Mouse (Mus musculus) neutrophil, adult 5-6 weeks (primary cell): ENCODE data around the gene Marcksl1. TPM values are rescaled to one million over a fixed set of nuclear protein-coding genes. Genes with fewer than 3 reads are reported as not detected.
A peak's percentile ranks its signal among the peaks of the same experiment; 100 is the strongest.
"Not testable (repeated sequence)": the region's sequence is repeated elsewhere in the genome, so short reads cannot be mapped to it uniquely, and the experiment has no call there.

Experiments used
- ATAC-seq: fragments of 151-379, 151-347 bp; 2 replicates; pipeline ENCODE4 v1.8.0; 2017; ENCODE audit warnings: mild to moderate bottlenecking, moderate TSS enrichment; ENCODE audit not compliant: insufficient number of reproducible peaks, poor library complexity, low FRiP score, severe bottlenecking; ENCODE audit errors: extremely low read depth
- total RNA-seq: library from RNA; stranded (forward); fragments of 200-1000 nt; gene quantifications from 2 replicates; pipeline ENCODE4 v1.2.3, GENCODE M21; 2017

Gene Marcksl1
- total RNA-seq, 1 experiment from 2014 or later: 97.5 TPM

GRCm38 (mm10) chr4:129554512-129554911 is 41.1 kb downstream of the Marcksl1 start:
- ATAC-seq: not testable (repeated sequence)

- peak; percentile 54; the same call in 1 of the 2 replicates for ATAC-seq
These were observed 42.1 kb downstream of the Marcksl1 start for GRCm38 (mm10) chr4:129555421-129555861.

GRCm38 (mm10) chr4:129555862-129556531 is 42.6 kb downstream of the Marcksl1 start:
- no peak for ATAC-seq

- peak; percentile 69 for ATAC-seq
These were observed 43.3 kb downstream of the Marcksl1 start for GRCm38 (mm10) chr4:129556532-129557223.

DNA sequence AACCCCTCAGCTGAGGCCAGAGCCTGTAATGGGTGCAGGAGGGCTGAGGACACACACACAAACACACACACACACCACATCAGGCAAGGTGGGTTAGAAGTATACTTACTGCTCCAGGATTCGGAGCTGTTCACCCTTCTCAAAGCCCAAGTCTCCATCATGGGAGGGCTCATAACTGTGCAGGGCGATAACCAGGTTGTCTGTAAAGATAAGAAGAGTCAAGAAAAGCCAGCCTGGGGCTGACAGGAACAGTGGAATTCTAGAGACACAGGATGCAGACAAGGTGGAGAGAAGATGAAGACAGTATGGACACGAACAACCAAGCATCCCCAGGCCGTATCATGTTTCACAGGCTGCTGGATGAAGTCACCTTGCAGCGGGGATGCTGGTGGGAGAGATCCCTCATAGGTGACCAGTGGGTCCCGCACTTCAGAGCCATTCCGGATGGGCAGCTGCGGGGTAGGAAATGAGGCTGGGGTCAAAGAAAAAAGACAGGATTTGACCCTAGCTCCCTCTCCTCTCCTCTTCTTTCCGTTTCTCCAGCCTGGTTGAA is 44.0 kb downstream of the Marcksl1 start:
- ATAC-seq: no peak

- ATAC-seq: no peak
These were observed 45.1 kb downstream of the Marcksl1 start for GRCm38 (mm10) chr4:129558321-129558955.

DNA sequence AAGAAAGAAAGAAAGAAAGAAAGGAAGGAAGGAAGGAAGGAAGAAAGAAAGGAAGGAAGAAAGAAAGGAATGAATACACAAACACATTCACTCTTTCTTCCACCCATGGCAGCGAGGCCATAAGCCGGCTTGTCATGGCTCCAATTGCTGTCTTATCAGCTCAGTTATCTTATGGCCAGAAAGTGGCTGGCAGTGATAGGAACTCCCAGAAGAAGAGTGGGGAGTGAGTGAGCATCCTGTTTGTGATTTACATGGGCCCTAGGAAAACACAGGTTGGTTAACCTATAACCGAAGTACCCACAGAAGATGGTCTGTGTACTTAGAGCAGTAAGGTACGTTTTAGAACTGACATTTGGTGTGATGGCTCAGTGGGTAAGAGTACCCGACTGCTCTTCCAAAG is 47.8 kb downstream of the Marcksl1 start:
- ATAC-seq: no peak

- no peak for ATAC-seq
These were observed 50.3 kb downstream of the Marcksl1 start for GRCm38 (mm10) chr4:129563718-129564117.

GRCm38 (mm10) chr4:129565139-129565538 is 51.8 kb downstream of the Marcksl1 start:
- ATAC-seq: no peak

Other genes starting within 250 kb of the Marcksl1 start
- 0.12 TPM in 1 of 2 replicates, not detected in the other for gene Sync, start 226.0 kb upstream of the Marcksl1 start, total RNA-seq
- 61.8 and 63.2 TPM in 2 replicates for gene Rbbp4, start 178.2 kb upstream of the Marcksl1 start, total RNA-seq
- 52.5 and 55.0 TPM in 2 replicates for gene Zbtb8os, start 177.9 kb upstream of the Marcksl1 start, total RNA-seq
- gene Zbtb8a, start 135.5 kb upstream of the Marcksl1 start, total RNA-seq: 2.3 and 3.3 TPM in 2 replicates
- gene Zbtb8b, start 72.7 kb upstream of the Marcksl1 start, total RNA-seq: not detected in 2 replicates
- gene Bsdc1, start 52.0 kb upstream of the Marcksl1 start, total RNA-seq: 94.7 and 122 TPM in 2 replicates
- not detected in 2 replicates for gene Tssk3, start 22.6 kb upstream of the Marcksl1 start, total RNA-seq
- gene Fam229a, start 22.4 kb upstream of the Marcksl1 start, total RNA-seq: not detected in 2 replicates
- gene Hdac1, start 29.1 kb downstream of the Marcksl1 start, total RNA-seq: 81.6 and 87.7 TPM in 2 replicates
- 54.2 and 70.1 TPM in 2 replicates for gene Lck, start 60.1 kb downstream of the Marcksl1 start, total RNA-seq
- 0.98 TPM in 1 of 2 replicates, not detected in the other for gene Fam167b, start 65.0 kb downstream of the Marcksl1 start, total RNA-seq
- gene Eif3i, start 87.1 kb downstream of the Marcksl1 start, total RNA-seq: 72.7 and 74.6 TPM in 2 replicates
- gene Tmem234, start 87.1 kb downstream of the Marcksl1 start, total RNA-seq: 164 TPM in 2 replicates
- gene Dcdc2b, start 100.7 kb downstream of the Marcksl1 start, total RNA-seq: 0.49 and 3.8 TPM in 2 replicates
- 25.7 and 27.5 TPM in 2 replicates for gene Iqcc, start 105.5 kb downstream of the Marcksl1 start, total RNA-seq
- gene Ccdc28b, start 110.4 kb downstream of the Marcksl1 start, total RNA-seq: 42.6 and 53.2 TPM in 2 replicates
- 39.2 and 41.5 TPM in 2 replicates for gene Txlna, start 127.5 kb downstream of the Marcksl1 start, total RNA-seq
- gene Kpna6, start 159.2 kb downstream of the Marcksl1 start, total RNA-seq: 23.9 and 27.9 TPM in 2 replicates
- gene Tmem39b, start 183.3 kb downstream of the Marcksl1 start, total RNA-seq: 4.4 and 5.0 TPM in 2 replicates
- 102 and 104 TPM in 2 replicates for gene Khdrbs1, start 228.7 kb downstream of the Marcksl1 start, total RNA-seq